Mouse (Mus musculus) stomach, embryonic 16.5 days (tissue): ENCODE results near the gene Adgrl1. TPM values are rescaled to one million over a fixed set of nuclear protein-coding genes. Genes with fewer than 3 reads are reported as not detected.

Source experiments
- ATAC-seq: fragments of 200-750 bp; cut with Nextera tagmentation; 2 replicates; pipeline ENCODE4 v1.8.0; 2017; ENCODE audit warnings: moderate number of reproducible peaks, moderate TSS enrichment; ENCODE audit not compliant: insufficient read depth, low FRiP score
- H3K27ac ChIP-seq: fragments of 300-500 bp; sonication (generic); 2 replicates; pipeline ENCODE4 v1.5.1; 2014; ENCODE audit warnings: low read length
- H3K27me3 ChIP-seq: fragments of 300-500 bp; sonication (generic); 2 replicates; pipeline ENCODE4 v1.6.1; 2014; ENCODE audit warnings: low read length, control low read depth, mixed read lengths; ENCODE audit not compliant: control insufficient read depth, insufficient read depth
- H3K36me3 ChIP-seq: fragments of 300-500 bp; sonication (generic); 2 replicates; pipeline ENCODE4 v1.6.1; 2014; ENCODE audit warnings: low read length; ENCODE audit not compliant: control insufficient read depth, insufficient read depth
- H3K4me1 ChIP-seq: fragments of 300-500 bp; sonication (generic); 2 replicates; pipeline ENCODE4 v1.6.1; 2014; ENCODE audit warnings: low read length, control low read depth, mixed read lengths; ENCODE audit not compliant: control insufficient read depth, insufficient read depth
- H3K4me2 ChIP-seq: fragments of 300-500 bp; sonication (generic); 2 replicates; pipeline ENCODE4 v1.6.1; 2014; ENCODE audit warnings: low read depth, low read length, mixed read lengths
- H3K4me3 ChIP-seq: fragments of 300-500 bp; sonication (generic); replicated peaks from 2 replicates; pipeline ENCODE4 v1.5.1; 2014; ENCODE audit warnings: mild to moderate bottlenecking, low read length
- H3K9ac ChIP-seq: fragments of 300-500 bp; sonication (generic); 2 replicates; pipeline ENCODE4 v1.6.1; 2014; ENCODE audit warnings: low read length
- H3K9me3 ChIP-seq: fragments of 300-500 bp; sonication (generic); replicated peaks from 2 replicates; pipeline ENCODE4 v1.6.1; 2016; ENCODE audit warnings: low read length, control low read depth; ENCODE audit not compliant: control insufficient read depth
- WGBS: fragments of 180-500 bp; shearing (Covaris S2); extraction: QIAGEN DNeasy Blood & Tissue Kit; methylation state at CpG from one replicate; pipeline ENCODE4 v1.1.7; 2014; 5-methylcytosine and 5-hydroxymethylcytosine counted together
- polyA plus RNA-seq: library from polyadenylated mRNA; unstranded; fragments of >200 nt; fragmentation: Nextera tagmentation; extraction: Ambion mirVana; gene quantifications from 2 replicates; pipeline ENCODE4 v1.2.1, GENCODE M21; 2015

The Adgrl1 gene
- polyA plus RNA-seq, 1 experiment from 2014 or later, result 13.2 TPM

- Histone ChIP-seq H3K36me3 (no peaks in the 10 kb centered on the region), H3K4me1 (peaks cover 13% of the 10 kb centered on the region), H3K27ac (no peak overlapping the region), H3K27me3 (no peaks in the 10 kb centered on the region), H3K9ac (no peak overlapping the region), H3K9me3 (no peaks in the 10 kb centered on the region), H3K4me3 (no peak overlapping the region), H3K4me2 (no peak overlapping the region)
- 87% methylated on average over 3 of the region's 3 CpGs for WGBS
- ATAC-seq, result no peak
These were observed 14.3 kb downstream of the Adgrl1 start for GRCm38 (mm10) chr8:83914232-83914631.

GRCm38 (mm10) chr8:83914860-83915259 lies 15.0 kb downstream of the Adgrl1 start:
- ATAC-seq, result 0 out of 2 replicates have a peak, but pooled peaks have one; percentile 27
- no peaks in the 10 kb centered on the region for H3K27me3 ChIP-seq
- H3K9me3 ChIP-seq, result no peaks in the 10 kb centered on the region
- no peak overlapping the region for H3K4me3 ChIP-seq
- H3K4me1 ChIP-seq, result peaks cover 13% of the 10 kb centered on the region
- H3K36me3 ChIP-seq, result no peaks in the 10 kb centered on the region; the same call in 1 of the 2 replicates
- no peak overlapping the region for H3K4me2 ChIP-seq
- 62% methylated on average over 5 of the region's 5 CpGs for WGBS
- no peak overlapping the region for H3K27ac ChIP-seq
- no peak overlapping the region for H3K9ac ChIP-seq

GRCm38 (mm10) chr8:83916015-83916414 lies 16.1 kb downstream of the Adgrl1 start:
- 68% methylated on average over 5 of the region's 5 CpGs for WGBS
- H3K27ac ChIP-seq, result no peak overlapping the region
- no peak for ATAC-seq

GRCm38 (mm10) chr8:83917566-83917965 lies 17.7 kb downstream of the Adgrl1 start:
- 0 out of 2 replicates have a peak, but pooled peaks cover 5% of the 10 kb centered on the region for H3K4me1 ChIP-seq
- H3K27ac ChIP-seq, result no peak overlapping the region
- H3K27me3 ChIP-seq, result no peaks in the 10 kb centered on the region
- H3K4me2 ChIP-seq, result no peak overlapping the region
- WGBS, result 75% methylated on average over 6 of the region's 6 CpGs
- no peaks in the 10 kb centered on the region for H3K9me3 ChIP-seq
- no peak for ATAC-seq
- H3K4me3 ChIP-seq, result no peak overlapping the region
- no peaks in the 10 kb centered on the region; the same call in 1 of the 2 replicates for H3K36me3 ChIP-seq
- no peak overlapping the region for H3K9ac ChIP-seq

More at GRCm38 (mm10) chr8:83916015-83916414, 16.1 kb downstream of the Adgrl1 start:
- no peak overlapping the region for H3K9ac ChIP-seq
- H3K4me2 ChIP-seq, result no peak overlapping the region
- H3K27me3 ChIP-seq, result no peaks in the 10 kb centered on the region
- peaks cover 13% of the 10 kb centered on the region for H3K4me1 ChIP-seq
- H3K9me3 ChIP-seq, result no peaks in the 10 kb centered on the region
- no peak overlapping the region for H3K4me3 ChIP-seq
- H3K36me3 ChIP-seq, result no peaks in the 10 kb centered on the region; the same call in 1 of the 2 replicates

GRCm38 (mm10) chr8:83921558-83921957 lies 21.7 kb downstream of the Adgrl1 start:
- WGBS, result 69% methylated on average over 3 of the region's 3 CpGs
- Histone ChIP-seq H3K9ac (no peak overlapping the region), H3K4me3 (no peak overlapping the region), H3K27ac (no peak overlapping the region), H3K27me3 (no peaks in the 10 kb centered on the region), H3K36me3 (peaks cover 6% of the 10 kb centered on the region), H3K9me3 (no peaks in the 10 kb centered on the region), H3K4me1 (no peaks in the 10 kb centered on the region), H3K4me2 (no peak overlapping the region)
- no peak for ATAC-seq

GRCm38 (mm10) chr8:83922727-83923126 lies 22.8 kb downstream of the Adgrl1 start:
- ATAC-seq, result no peak
- peaks cover 6% of the 10 kb centered on the region for H3K36me3 ChIP-seq
- WGBS, result 88% methylated on average over 8 of the region's 8 CpGs

GRCm38 (mm10) chr8:83924585-83924984 lies 24.7 kb downstream of the Adgrl1 start:
- Histone ChIP-seq H3K27me3 (no peaks in the 10 kb centered on the region), H3K36me3 (peaks cover 9% of the 10 kb centered on the region), H3K9me3 (no peaks in the 10 kb centered on the region), H3K9ac (no peak overlapping the region), H3K4me1 (no peaks in the 10 kb centered on the region), H3K4me2 (no peak overlapping the region), H3K4me3 (no peak overlapping the region), H3K27ac (no peak overlapping the region)
- no peak for ATAC-seq
- WGBS, result 72% methylated on average over 5 of the region's 5 CpGs

More at GRCm38 (mm10) chr8:83922727-83923126, 22.8 kb downstream of the Adgrl1 start:
- H3K4me1 ChIP-seq, result no peaks in the 10 kb centered on the region
- H3K9me3 ChIP-seq, result no peaks in the 10 kb centered on the region
- H3K27me3 ChIP-seq, result no peaks in the 10 kb centered on the region
- H3K9ac ChIP-seq, result no peak overlapping the region
- no peak overlapping the region for H3K4me3 ChIP-seq
- H3K4me2 ChIP-seq, result no peak overlapping the region
- H3K27ac ChIP-seq, result no peak overlapping the region

GRCm38 (mm10) chr8:83926266-83926665 lies 26.4 kb downstream of the Adgrl1 start:
- Histone ChIP-seq H3K36me3 (peaks cover 19% of the 10 kb centered on the region), H3K9me3 (no peaks in the 10 kb centered on the region), H3K9ac (no peak overlapping the region), H3K27me3 (no peaks in the 10 kb centered on the region), H3K27ac (no peak overlapping the region), H3K4me1 (no peaks in the 10 kb centered on the region), H3K4me3 (no peak overlapping the region), H3K4me2 (no peak overlapping the region)
- ATAC-seq, result no peak
- 63% methylated on average over 7 of the region's 7 CpGs for WGBS

- Histone ChIP-seq H3K27ac (no peak overlapping the region), H3K36me3 (peaks cover 36% of the 10 kb centered on the region), H3K9ac (no peak overlapping the region), H3K27me3 (no peaks in the 10 kb centered on the region), H3K4me1 (no peaks in the 10 kb centered on the region), H3K9me3 (no peaks in the 10 kb centered on the region), H3K4me3 (no peak overlapping the region), H3K4me2 (no peak overlapping the region)
- no peak for ATAC-seq
- WGBS, result 83% methylated on average over 5 of the region's 5 CpGs
These were observed 34.3 kb downstream of the Adgrl1 start for GRCm38 (mm10) chr8:83934222-83934621.
